Mouse (Mus musculus) mesoderm, embryonic 11.5 days (tissue): ENCODE results near the gene H2-Eb1.

Experiments
- DNase-seq: peaks from one replicate; pipeline ENCODE4 v3.0.0-alpha.2; 2012; ENCODE audit warnings: low read depth, low spot score

H2-Eb1 gene

GRCm38 (mm10) chr17:34305380-34306030 is at the start of gene H2-Eb1:
TSS of gene H2-Eb1 (plus strand) at chr17:34305867.
- peak; percentile 86 for DNase-seq

- DNase-seq = no peak
These were observed 49.2 kb upstream of the H2-Eb1 start for GRCm38 (mm10) chr17:34256501-34256900.

GRCm38 (mm10) chr17:34257594-34258375 is 47.9 kb upstream of the H2-Eb1 start, which contains the start of gene H2-Ab1:
TSS of gene H2-Ab1 (plus strand) at chr17:34257689.
- peak; percentile 44 for DNase-seq

- no peak for DNase-seq
These were observed 45.1 kb upstream of the H2-Eb1 start for GRCm38 (mm10) chr17:34260551-34260950.

- peak; percentile 77 for DNase-seq
These were observed 44.2 kb upstream of the H2-Eb1 start for GRCm38 (mm10) chr17:34261502-34261901.

- DNase-seq = peak; percentile 86
These were observed 42.6 kb upstream of the H2-Eb1 start for GRCm38 (mm10) chr17:34263068-34263467.

GRCm38 (mm10) chr17:34263811-34264371 is 41.8 kb upstream of the H2-Eb1 start:
- no peak for DNase-seq

GRCm38 (mm10) chr17:34264452-34265351 is 41.0 kb upstream of the H2-Eb1 start:
- no peak for DNase-seq

GRCm38 (mm10) chr17:34268262-34268661 is 37.4 kb upstream of the H2-Eb1 start:
- DNase-seq = no peak

GRCm38 (mm10) chr17:34268748-34269147 is 36.9 kb upstream of the H2-Eb1 start:
- DNase-seq = no peak

- no peak for DNase-seq
These were observed 35.9 kb upstream of the H2-Eb1 start for GRCm38 (mm10) chr17:34269817-34270216.

- DNase-seq = no peak
These were observed 35.4 kb upstream of the H2-Eb1 start for GRCm38 (mm10) chr17:34270230-34270629.

- DNase-seq = no peak
These were observed 34.7 kb upstream of the H2-Eb1 start for GRCm38 (mm10) chr17:34270940-34271339.

- no peak for DNase-seq
These were observed 33.6 kb upstream of the H2-Eb1 start for GRCm38 (mm10) chr17:34272102-34272501.

GRCm38 (mm10) chr17:34280499-34281038 is 25.1 kb upstream of the H2-Eb1 start:
- no peak for DNase-seq

- no peak for DNase-seq
These were observed 23.8 kb upstream of the H2-Eb1 start for GRCm38 (mm10) chr17:34281836-34282235.

GRCm38 (mm10) chr17:34285371-34285770 is 20.3 kb upstream of the H2-Eb1 start:
- no peak for DNase-seq

GRCm38 (mm10) chr17:34285848-34286247 is 19.8 kb upstream of the H2-Eb1 start:
- DNase-seq = no peak

- DNase-seq = no peak
These were observed 19.2 kb upstream of the H2-Eb1 start for GRCm38 (mm10) chr17:34286501-34286900.

GRCm38 (mm10) chr17:34286999-34287398 is 18.7 kb upstream of the H2-Eb1 start:
- DNase-seq = no peak

- peak; percentile 80 for DNase-seq
These were observed 18.0 kb upstream of the H2-Eb1 start, which contains the start of gene H2-Aa for GRCm38 (mm10) chr17:34287648-34288047. TSS of gene H2-Aa (minus strand) at chr17:34287823.
